Mouse (Mus musculus): ENCODE data around the gene Gm4216. TPM values are rescaled to one million over a fixed set of nuclear protein-coding genes. Genes with fewer than 3 reads are reported as not detected.
"Not testable (repeated sequence)": the region's sequence is repeated elsewhere in the genome, so short reads cannot be mapped to it uniquely, and the experiment has no call there.

The Gm4216 gene
- polyA plus RNA-seq (2014; fragmentation: Nextera tagmentation; extraction: Ambion mirVana) = not detected in 2 replicates

DNA sequence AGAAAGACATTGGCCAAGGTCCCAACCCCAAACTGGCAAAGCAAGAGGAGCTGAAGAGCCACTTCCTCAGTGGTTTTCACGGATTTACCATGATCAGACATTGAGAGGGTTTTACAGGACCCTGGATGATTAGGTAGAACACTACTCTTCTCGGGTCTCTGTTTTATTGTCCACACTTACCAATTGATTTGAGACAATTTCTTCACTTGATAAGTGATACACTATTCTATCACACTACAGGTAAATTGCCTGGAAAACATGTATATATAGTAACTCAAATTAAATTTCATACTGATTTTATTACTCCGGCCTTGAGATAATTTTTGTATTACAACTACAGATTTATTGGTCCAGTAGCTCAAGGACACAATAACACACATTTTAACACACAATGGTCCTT lies at the start of gene Gm4216:
Gene Gm4216, minus strand, starts transcription at position 101 of the 400 bp plus-strand sequence.
- H3K27ac ChIP-seq (ENCODE audit: low read depth, low read length); H3K27me3 ChIP-seq (ENCODE audit: control insufficient read depth, insufficient read depth, low read length); H3K4me2 ChIP-seq (ENCODE audit: low read depth, low read length, severe bottlenecking); H3K4me3 ChIP-seq (ENCODE audit: low read depth, low read length); H3K36me3 ChIP-seq (ENCODE audit: control insufficient read depth, insufficient read depth, low read length); H3K4me1 ChIP-seq (replicated peaks; ENCODE audit: control insufficient read depth, insufficient read depth, low read length); H3K9ac ChIP-seq (ENCODE audit: low read length); DNase-seq (ENCODE audit: low spot score); H3K9me3 ChIP-seq (ENCODE audit: control insufficient read depth, low read length); ATAC-seq (replicated peaks; ENCODE audit: low FRiP score): not testable (repeated sequence)
- no CpG with 5 or more reads among the region's 3 CpGs for WGBS

DNA sequence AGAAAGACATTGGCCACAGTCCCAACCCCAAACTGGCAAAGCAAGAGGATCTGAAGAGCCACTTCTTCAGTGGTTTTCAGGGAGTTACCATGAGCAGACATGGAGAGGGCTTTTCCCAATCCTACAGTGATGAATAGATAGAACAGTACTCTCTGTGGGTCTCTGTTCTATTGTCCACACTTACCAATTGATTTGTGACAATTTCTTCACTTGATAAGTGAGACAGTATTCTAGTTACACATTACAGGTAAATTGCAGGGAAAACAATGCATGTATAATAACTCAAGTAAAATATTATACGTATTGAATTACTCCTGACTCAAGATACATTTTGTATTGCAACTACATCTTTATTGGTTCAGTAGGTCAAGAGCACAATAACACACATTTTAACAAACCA lies 47.6 kb upstream of the Gm4216 start, which contains the start of gene Gm8720:
Gene Gm8720, minus strand, starts transcription at position 101 of the 400 bp plus-strand sequence.
- not testable (repeated sequence) for H3K36me3 ChIP-seq (ENCODE audit: control insufficient read depth, insufficient read depth, low read length); H3K27ac ChIP-seq (ENCODE audit: low read depth, low read length); H3K27me3 ChIP-seq (ENCODE audit: control insufficient read depth, insufficient read depth, low read length); H3K4me1 ChIP-seq (replicated peaks; ENCODE audit: control insufficient read depth, insufficient read depth, low read length); H3K9ac ChIP-seq (ENCODE audit: low read length); H3K4me3 ChIP-seq (ENCODE audit: low read depth, low read length); DNase-seq (ENCODE audit: low spot score); H3K9me3 ChIP-seq (ENCODE audit: control insufficient read depth, low read length); H3K4me2 ChIP-seq (ENCODE audit: low read depth, low read length, severe bottlenecking); ATAC-seq (replicated peaks; ENCODE audit: low FRiP score)
- WGBS = no CpG with 5 or more reads among the region's 1 CpGs

DNA sequence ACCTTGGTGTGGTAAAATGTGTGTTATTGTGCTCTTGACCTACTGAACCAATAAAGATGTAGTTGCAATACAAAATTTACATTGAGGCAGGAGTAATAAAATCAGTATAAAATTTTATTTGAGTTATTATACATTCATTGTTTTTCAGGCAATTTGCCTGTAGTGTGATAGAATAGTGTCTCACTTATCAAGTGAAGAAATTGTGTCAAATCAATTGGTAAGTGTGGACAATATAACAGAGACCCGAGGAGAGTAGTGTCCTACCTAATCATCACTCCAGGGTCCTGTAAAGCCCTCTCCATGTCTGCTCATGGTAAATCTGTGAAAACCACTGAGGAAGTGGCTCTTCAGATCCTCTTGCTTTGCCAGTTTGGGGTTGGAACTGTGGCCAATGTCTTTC lies 35.5 kb upstream of the Gm4216 start, which contains the start of gene Vmn1r163:
Gene Vmn1r163, plus strand, starts transcription at position 301 of the 400 bp plus-strand sequence.
- not testable (repeated sequence) for H3K4me1 ChIP-seq (replicated peaks; ENCODE audit: control insufficient read depth, insufficient read depth, low read length)

DNA sequence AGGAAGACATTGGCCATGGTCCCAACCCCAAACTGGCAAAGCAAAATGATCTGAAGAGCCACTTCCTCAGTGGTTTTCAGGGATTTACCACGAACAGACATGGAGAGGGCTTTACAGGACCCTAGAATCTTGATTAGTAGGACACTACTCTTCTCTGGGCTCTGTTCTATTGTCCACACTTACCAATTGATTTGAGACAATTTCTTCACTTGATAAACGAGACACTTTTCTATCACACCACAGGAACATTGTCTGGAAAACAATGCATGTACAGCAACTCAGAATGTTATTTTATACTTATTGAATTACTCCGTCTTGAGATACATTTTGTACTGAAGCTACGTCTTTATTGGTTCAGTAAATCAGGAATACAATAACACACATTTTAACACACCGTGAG lies 35.1 kb downstream of the Gm4216 start, which contains the start of gene Gm4214:
Gene Gm4214, minus strand, starts transcription at position 101 of the 400 bp plus-strand sequence.
- H3K4me3 ChIP-seq (ENCODE audit: low read depth, low read length); DNase-seq (ENCODE audit: low spot score); H3K9ac ChIP-seq (ENCODE audit: low read length); H3K27me3 ChIP-seq (ENCODE audit: control insufficient read depth, insufficient read depth, low read length); H3K9me3 ChIP-seq (ENCODE audit: control insufficient read depth, low read length); H3K27ac ChIP-seq (ENCODE audit: low read depth, low read length); H3K4me1 ChIP-seq (replicated peaks; ENCODE audit: control insufficient read depth, insufficient read depth, low read length); H3K36me3 ChIP-seq (ENCODE audit: control insufficient read depth, insufficient read depth, low read length); H3K4me2 ChIP-seq (ENCODE audit: low read depth, low read length, severe bottlenecking); ATAC-seq (replicated peaks; ENCODE audit: low FRiP score): not testable (repeated sequence)
- WGBS = no CpG with 5 or more reads among the region's 5 CpGs

More for the DNA sequence above, 35.5 kb upstream of the Gm4216 start, which contains the start of gene Vmn1r163:
- not testable (repeated sequence) for H3K4me3 ChIP-seq (ENCODE audit: low read depth, low read length); H3K9me3 ChIP-seq (ENCODE audit: control insufficient read depth, low read length); ATAC-seq (replicated peaks; ENCODE audit: low FRiP score); H3K27me3 ChIP-seq (ENCODE audit: control insufficient read depth, insufficient read depth, low read length); H3K27ac ChIP-seq (ENCODE audit: low read depth, low read length); H3K9ac ChIP-seq (ENCODE audit: low read length); DNase-seq (ENCODE audit: low spot score); H3K4me2 ChIP-seq (ENCODE audit: low read depth, low read length, severe bottlenecking); H3K36me3 ChIP-seq (ENCODE audit: control insufficient read depth, insufficient read depth, low read length)
- no CpG with 5 or more reads among the region's 1 CpGs for WGBS

Other genes starting within 250 kb of the Gm4216 start
- not detected in 2 replicates for gene Vmn1r158, start 229.1 kb downstream of the Gm4216 start, polyA plus RNA-seq (2014; fragmentation: Nextera tagmentation; extraction: Ambion mirVana)
- not detected in 2 replicates for gene Vmn1r159, start 176.3 kb downstream of the Gm4216 start, polyA plus RNA-seq (2014; fragmentation: Nextera tagmentation; extraction: Ambion mirVana)
- not detected in 2 replicates for gene Vmn1r160, start 148.7 kb downstream of the Gm4216 start, polyA plus RNA-seq (2014; fragmentation: Nextera tagmentation; extraction: Ambion mirVana)
- gene Gm4214, start 35.2 kb downstream of the Gm4216 start, polyA plus RNA-seq (2014; fragmentation: Nextera tagmentation; extraction: Ambion mirVana) = not detected in 2 replicates
- not detected in 2 replicates for gene Vmn1r163, start 35.6 kb upstream of the Gm4216 start, polyA plus RNA-seq (2014; fragmentation: Nextera tagmentation; extraction: Ambion mirVana)
- not detected in 2 replicates for gene Gm8720, start 47.5 kb upstream of the Gm4216 start, polyA plus RNA-seq (2014; fragmentation: Nextera tagmentation; extraction: Ambion mirVana)
- gene Gm10662, start 124.6 kb upstream of the Gm4216 start, polyA plus RNA-seq (2014; fragmentation: Nextera tagmentation; extraction: Ambion mirVana) = not detected in 2 replicates
- not detected in 2 replicates for gene Vmn1r165, start 197.4 kb upstream of the Gm4216 start, polyA plus RNA-seq (2014; fragmentation: Nextera tagmentation; extraction: Ambion mirVana)
- gene Vmn1r166, start 231.8 kb upstream of the Gm4216 start, polyA plus RNA-seq (2014; fragmentation: Nextera tagmentation; extraction: Ambion mirVana) = not detected in 2 replicates